In genomic region chr2:52990874-52991687, GRCm38 (mm10) we compare ENCODE assay signal across 11 mouse cellular contexts.
DNase-seq lines count a peak whose midpoint lies in the region; ATAC-seq and TF ChIP-seq lines count a peak whose summit lies in the region.
"Had no signal": no experiment of that assay in that cellular context is flagged by ENCODE, and none has a peak within 500 bp of the region (broad histone marks: within the 10 kb centered on the region; RNA-seq: fewer than 3 reads in every experiment).

No protein-coding gene starts in this region.

- TF ChIP-seq EP300 in heart, adult 2 months (IDR thresholded peaks at IDR 0.05; ENCODE audit: insufficient read depth, low read depth, low read length) = no peak

- no peak for DNase-seq in limb, embryonic 11.5 days (ENCODE audit: low spot score)
- DNase-seq in limb, embryonic 10.5 days (ENCODE audit: low spot score) = no peak
- peak; percentile 63 to 73 for DNase-seq in heart, adult 2 months
- DNase-seq in right cerebral cortex, postnatal 36 days (ENCODE audit: low spot score in 2 of 2) = no peak
- no peak for DNase-seq in layer of hippocampus, postnatal 36 days
- DNase-seq: left cerebral cortex, postnatal 4 days; thymus, postnatal 25 days had no signal

- no peak overlapping the region for H3K4me2 ChIP-seq in limb, embryonic 11.5 days (ENCODE audit: low read depth, severe bottlenecking)
- H3K4me2 ChIP-seq in intestine, postnatal 0 days (replicated peaks; ENCODE audit: low read depth) = no peak overlapping the region
- H3K4me2 ChIP-seq: neural tube, embryonic 12.5 days had no signal

- WGBS in limb, embryonic 11.5 days = 81% methylated on average over 9 of the region's 9 CpGs
- WGBS in limb, embryonic 10.5 days = 77% methylated on average over 9 of the region's 9 CpGs
- WGBS in heart, adult 2 months = 33% methylated on average over 9 of the region's 9 CpGs
- 68% methylated on average over 9 of the region's 9 CpGs for WGBS in intestine, postnatal 0 days
- 79% methylated on average over 9 of the region's 9 CpGs for WGBS in small intestine, adult 2 months

- no peak for ATAC-seq in limb, embryonic 11.5 days (ENCODE audit: insufficient number of reproducible peaks, low FRiP score, low TSS enrichment, low read depth)
- no peak for ATAC-seq in intestine, postnatal 0 days
- ATAC-seq: forebrain, embryonic 16.5 days had no signal

- H3K4me3 ChIP-seq in limb, embryonic 11.5 days (ENCODE audit: low read depth, low read length) = no peak overlapping the region
- H3K4me3 ChIP-seq in limb, embryonic 10.5 days = no peak overlapping the region
- no peak overlapping the region for H3K4me3 ChIP-seq in heart, adult 2 months
- H3K4me3 ChIP-seq in intestine, postnatal 0 days (ENCODE audit: low read depth, low read length) = no peak overlapping the region
- H3K4me3 ChIP-seq in small intestine, adult 2 months (ENCODE audit: low read depth, low read length) = no peak overlapping the region
- H3K4me3 ChIP-seq: neural tube, embryonic 12.5 days had no signal

- no peaks in the 10 kb centered on the region for H3K27me3 ChIP-seq in limb, embryonic 11.5 days (ENCODE audit: control insufficient read depth, insufficient read depth, low read length)
- no peaks in the 10 kb centered on the region for H3K27me3 ChIP-seq in limb, embryonic 10.5 days (ENCODE audit: low read depth, poor library complexity, severe bottlenecking)
- no peaks in the 10 kb centered on the region for H3K27me3 ChIP-seq in heart, adult 2 months (ENCODE audit: control insufficient read depth, insufficient read depth, low read length)
- no peaks in the 10 kb centered on the region for H3K27me3 ChIP-seq in intestine, postnatal 0 days (replicated peaks; ENCODE audit: control insufficient read depth, insufficient read depth, low read length)
- no peaks in the 10 kb centered on the region for H3K27me3 ChIP-seq in small intestine, adult 2 months (ENCODE audit: control insufficient read depth, insufficient read depth, low read length)
- H3K27me3 ChIP-seq: neural tube, embryonic 12.5 days had no signal

- H3K9me3 ChIP-seq in limb, embryonic 11.5 days (ENCODE audit: control insufficient read depth, low read length) = no peaks in the 10 kb centered on the region
- no peaks in the 10 kb centered on the region for H3K9me3 ChIP-seq in limb, embryonic 10.5 days (replicated peaks)
- H3K9me3 ChIP-seq in intestine, postnatal 0 days (ENCODE audit: control insufficient read depth) = no peaks in the 10 kb centered on the region
- H3K9me3 ChIP-seq: neural tube, embryonic 12.5 days had no signal

- no peaks in the 10 kb centered on the region for H3K79me2 ChIP-seq in heart, adult 2 months (replicated peaks; ENCODE audit: control insufficient read depth, insufficient read depth, low read length)

- no peaks in the 10 kb centered on the region for H3K36me3 ChIP-seq in limb, embryonic 11.5 days (ENCODE audit: control insufficient read depth, insufficient read depth, low read length)
- H3K36me3 ChIP-seq in limb, embryonic 10.5 days = 0 out of 2 replicates have a peak, but pooled peaks cover 3% of the 10 kb centered on the region
- peaks cover 4% of the 10 kb centered on the region; the same call in 1 of the 2 replicates for H3K36me3 ChIP-seq in heart, adult 2 months (ENCODE audit: control insufficient read depth, insufficient read depth, low read length)
- H3K36me3 ChIP-seq in intestine, postnatal 0 days (ENCODE audit: control insufficient read depth, insufficient read depth) = no peaks in the 10 kb centered on the region
- no peaks in the 10 kb centered on the region for H3K36me3 ChIP-seq in small intestine, adult 2 months (ENCODE audit: control insufficient read depth, insufficient read depth, low read length)
- H3K36me3 ChIP-seq: neural tube, embryonic 12.5 days had no signal

- TF ChIP-seq CTCF in heart, adult 2 months (IDR thresholded peaks at IDR 0.05) = no peak
- TF ChIP-seq CTCF in intestine, postnatal 0 days (IDR thresholded peaks at IDR 0.05; ENCODE audit: low read depth) = no peak
- no peak for TF ChIP-seq CTCF in small intestine, adult 2 months (IDR thresholded peaks at IDR 0.05; ENCODE audit: extremely low read depth, insufficient read length, insufficient replicate concordance, low read depth, low read length)

- H3K9ac ChIP-seq in limb, embryonic 11.5 days (ENCODE audit: low read length) = no peak overlapping the region
- H3K9ac ChIP-seq in heart, adult 2 months (ENCODE audit: low read depth, low read length) = no peak overlapping the region
- no peak overlapping the region for H3K9ac ChIP-seq in intestine, postnatal 0 days (ENCODE audit: low read depth, low read length)
- H3K9ac ChIP-seq: neural tube, embryonic 12.5 days had no signal

- no peak for TF ChIP-seq POLR2A in heart, adult 2 months (IDR thresholded peaks at IDR 0.05; ENCODE audit: insufficient read depth, low read depth, low read length)
- TF ChIP-seq POLR2A in small intestine, adult 2 months (IDR thresholded peaks at IDR 0.05; ENCODE audit: low read depth, low read length) = no peak

- H3K27ac ChIP-seq in limb, embryonic 11.5 days (replicated peaks; ENCODE audit: low read depth, low read length) = 0 out of 2 replicates have a peak overlapping the region, but pooled peaks have one; percentile 21
- no peak overlapping the region for H3K27ac ChIP-seq in limb, embryonic 10.5 days
- H3K27ac ChIP-seq in heart, adult 2 months = peak overlapping the region; percentile 73
- H3K27ac ChIP-seq in intestine, postnatal 0 days (ENCODE audit: low read depth, low read length) = peak overlapping the region; percentile 60
- peak overlapping the region; percentile 19; the same call in 1 of the 2 replicates for H3K27ac ChIP-seq in small intestine, adult 2 months (ENCODE audit: insufficient read depth, low read depth, low read length)
- H3K27ac ChIP-seq: neural tube, embryonic 12.5 days had no signal

- H3K4me1 ChIP-seq in limb, embryonic 11.5 days (ENCODE audit: control insufficient read depth, insufficient read depth, low read length) = 0 out of 2 replicates have a peak, but pooled peaks cover 5% of the 10 kb centered on the region
- peaks cover 12% of the 10 kb centered on the region; the same call in 1 of the 2 replicates for H3K4me1 ChIP-seq in limb, embryonic 10.5 days
- H3K4me1 ChIP-seq in heart, adult 2 months (ENCODE audit: control insufficient read depth, insufficient read depth, low read length) = peaks cover 13% of the 10 kb centered on the region
- no peaks in the 10 kb centered on the region for H3K4me1 ChIP-seq in intestine, postnatal 0 days (replicated peaks; ENCODE audit: control insufficient read depth, insufficient read depth, low read length)
- no peaks in the 10 kb centered on the region for H3K4me1 ChIP-seq in small intestine, adult 2 months (ENCODE audit: control insufficient read depth, insufficient read depth, insufficient read length, low read length)

- intact Hi-C loops in heart, adult 2 months (cut with DNase I) = loop anchor here (5.0 kb wide), 2 partner anchors 34 to 36 kb away; no protein-coding TSS in a partner anchor

Comparison
In these comparisons a context has a peak if more than half of its experiments do, and no peak if none do; other contexts are left out.
1. DNase-seq: peak in heart, adult 2 months (2 of 2); none in limb, embryonic 11.5 days (single experiment), limb, embryonic 10.5 days (single experiment), right cerebral cortex, postnatal 36 days (0 of 2) and layer of hippocampus, postnatal 36 days (0 of 2).